Mouse (Mus musculus) testis, adult 2 months (tissue): Measurements from ENCODE around the gene Nt5c2.

Experiments
- CTCF ChIP-seq: fragments of 200-500 bp; IDR thresholded peaks from 2 replicates; pipeline ENCODE4 v1.5.1; 2012; ENCODE audit warnings: low read depth, mild to moderate bottlenecking, inconsistent platforms, low read length, moderate library complexity; ENCODE audit not compliant: control insufficient read depth, insufficient read depth, insufficient replicate concordance
- POLR2A ChIP-seq: fragments of 200-500 bp; IDR thresholded peaks from 2 replicates; pipeline ENCODE4 v1.6.1; 2012; ENCODE audit warnings: low read depth, mild to moderate bottlenecking, inconsistent platforms, low read length, moderate library complexity; ENCODE audit not compliant: control insufficient read depth

DNA sequence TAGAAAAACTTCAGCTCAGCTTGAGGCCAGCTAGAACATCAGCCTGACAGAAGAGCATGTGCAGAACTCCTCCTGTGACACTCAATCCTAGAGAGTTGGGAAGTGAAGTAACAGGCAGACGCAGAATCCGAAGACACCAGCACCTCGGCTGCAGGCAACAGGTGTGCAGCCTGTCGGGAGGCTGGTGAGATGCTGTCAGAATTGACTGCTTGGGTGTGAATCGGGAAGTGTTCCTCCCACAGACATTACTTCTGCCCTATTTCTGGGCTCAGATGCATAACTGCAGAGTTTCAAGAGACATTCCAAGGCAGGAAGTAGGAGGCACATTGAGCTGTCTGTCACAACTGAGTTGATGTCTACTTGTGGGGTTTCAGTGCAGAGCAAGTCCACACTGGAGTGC, 180.7 kb downstream of the Nt5c2 start:
- no peak for TF ChIP-seq POLR2A
- no peak for TF ChIP-seq CTCF
